Mouse (Mus musculus) midbrain, embryonic 11.5 days (tissue): ENCODE results near the gene Abca7. TPM values are rescaled to one million over a fixed set of nuclear protein-coding genes. Genes with fewer than 3 reads are reported as not detected.

Source experiments
- ATAC-seq: fragments of 200-750 bp; cut with Nextera tagmentation; 2 replicates; pipeline ENCODE4 v1.8.0; 2017; ENCODE audit warnings: moderate TSS enrichment, moderate library complexity; ENCODE audit not compliant: low FRiP score
- DNase-seq: peaks from one replicate; pipeline ENCODE4 v3.0.0; 2015; ENCODE audit warnings: low spot score; ENCODE audit errors: missing footprints
- H3K27ac ChIP-seq: fragments of 300-500 bp; sonication (generic); 2 replicates; pipeline ENCODE4 v1.5.1; 2014; ENCODE audit warnings: low read depth, low read length
- H3K27me3 ChIP-seq: fragments of 300-500 bp; sonication (generic); 2 replicates; pipeline ENCODE4 v1.6.1; 2014; ENCODE audit warnings: mild to moderate bottlenecking, low read length, moderate library complexity, mixed read lengths; ENCODE audit not compliant: control insufficient read depth, insufficient read depth
- H3K36me3 ChIP-seq: fragments of 300-500 bp; sonication (generic); 2 replicates; pipeline ENCODE4 v1.6.1; 2014; ENCODE audit warnings: mild to moderate bottlenecking, low read length, moderate library complexity, mixed read lengths; ENCODE audit not compliant: control insufficient read depth, insufficient read depth
- H3K4me1 ChIP-seq: fragments of 300-500 bp; sonication (generic); 2 replicates; pipeline ENCODE4 v1.6.1; 2014; ENCODE audit warnings: low read length; ENCODE audit not compliant: control insufficient read depth, insufficient read depth
- H3K4me2 ChIP-seq: fragments of 300-500 bp; sonication (generic); 2 replicates; pipeline ENCODE4 v1.6.1; 2014; ENCODE audit warnings: mild to moderate bottlenecking, moderate library complexity
- H3K4me3 ChIP-seq: fragments of 300-500 bp; sonication (generic); 2 replicates; pipeline ENCODE4 v1.5.1; 2014; ENCODE audit warnings: low read depth, low read length
- H3K9ac ChIP-seq: fragments of 300-500 bp; sonication (generic); 2 replicates; pipeline ENCODE4 v1.6.1; 2014; ENCODE audit warnings: low read length
- H3K9me3 ChIP-seq: fragments of 300-500 bp; sonication (generic); 2 replicates; pipeline ENCODE4 v1.6.1; 2016; ENCODE audit warnings: low read length; ENCODE audit not compliant: control insufficient read depth
- WGBS: fragments of 180-500 bp; shearing (Covaris S2); extraction: QIAGEN DNeasy Blood & Tissue Kit; methylation state at CpG from one replicate; pipeline ENCODE4 v1.1.7; 2014; 5-methylcytosine and 5-hydroxymethylcytosine counted together
- polyA plus RNA-seq: library from polyadenylated mRNA; unstranded; fragments of >200 nt; fragmentation: Nextera tagmentation; extraction: Ambion mirVana; gene quantifications from 2 replicates; pipeline ENCODE4 v1.2.1, GENCODE M21; 2014

Gene Abca7
- polyA plus RNA-seq, 1 experiment from 2014 or later = 2.9 TPM

DNA sequence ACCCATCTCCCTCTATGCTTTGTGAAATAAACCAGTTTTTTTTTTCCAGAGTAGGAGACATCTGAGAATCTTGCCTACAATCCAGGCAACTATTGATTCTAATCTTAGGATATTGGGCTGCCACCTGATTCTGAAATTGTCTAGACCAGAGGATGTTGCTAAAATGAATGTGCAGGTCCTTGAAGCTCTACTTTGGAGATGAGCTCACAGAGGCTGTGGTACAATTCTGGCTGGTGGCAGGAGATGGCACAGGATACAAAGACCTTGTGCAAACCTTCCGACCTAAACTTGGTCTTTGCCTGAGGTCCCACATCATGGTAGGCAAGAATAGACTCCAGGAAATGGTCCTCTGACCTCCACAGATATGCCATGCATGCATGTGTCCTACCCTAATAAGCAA is 658 bp upstream of the Abca7 start:
- Histone ChIP-seq H3K27ac (no peak overlapping the region), H3K4me1 (peaks cover 11% of the 10 kb centered on the region), H3K27me3 (peaks cover 5% of the 10 kb centered on the region), H3K36me3 (no peaks in the 10 kb centered on the region), H3K9me3 (peaks cover 5% of the 10 kb centered on the region; the same call in 1 of the 2 replicates), H3K9ac (no peak overlapping the region), H3K4me2 (no peak overlapping the region), H3K4me3 (no peak overlapping the region)
- DNase-seq (no peak), ATAC-seq (no peak)
- 95% methylated on average over 1 of the region's 1 CpGs for WGBS

DNA sequence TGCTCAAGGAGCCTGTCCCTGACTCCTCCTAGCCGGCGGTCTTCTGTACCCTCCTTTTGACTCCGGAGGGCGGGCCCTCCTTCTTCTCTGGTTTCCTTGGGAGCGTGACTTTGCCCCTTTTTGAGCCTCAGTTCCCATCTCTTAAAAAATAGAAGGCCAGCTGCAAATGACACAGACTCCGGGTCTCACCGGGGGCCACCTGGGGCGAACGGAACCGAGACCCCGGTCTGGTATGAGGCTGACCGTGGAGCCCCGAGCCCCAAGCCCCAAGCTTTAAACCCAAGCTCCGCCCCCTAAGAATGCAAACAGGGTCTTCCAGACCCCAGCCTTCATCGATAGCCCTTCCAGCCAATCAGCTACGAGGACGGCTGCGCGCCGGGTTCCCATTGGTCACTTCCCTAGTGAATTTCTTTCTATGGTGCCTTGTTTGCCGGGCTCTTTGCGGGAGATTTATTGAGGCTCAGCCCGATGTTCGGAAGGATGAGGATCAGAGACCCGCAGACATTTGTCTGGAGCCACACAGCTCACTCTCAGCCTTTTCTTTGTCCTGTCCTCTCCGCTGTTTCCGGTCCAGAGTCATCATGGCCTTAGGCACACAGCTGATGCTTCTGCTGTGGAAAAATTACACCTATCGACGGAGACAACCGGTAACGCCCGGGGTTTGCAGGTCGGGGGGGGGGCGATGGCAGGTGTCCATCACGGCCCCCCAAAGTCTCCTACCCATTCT is 903 bp downstream of the Abca7 start:
- H3K4me1 ChIP-seq = peaks cover 11% of the 10 kb centered on the region

GRCm38 (mm10) chr10:79997819-79998218 is 1.5 kb downstream of the Abca7 start:
- no peaks in the 10 kb centered on the region for H3K9me3 ChIP-seq
- H3K4me3 ChIP-seq = peak overlapping the region; percentile 34
- no peak for DNase-seq
- H3K36me3 ChIP-seq = no peaks in the 10 kb centered on the region
- H3K9ac ChIP-seq = peak overlapping the region; percentile 58
- no peak overlapping the region for H3K27ac ChIP-seq
- peak; percentile 25; the same call in 1 of the 2 replicates for ATAC-seq
- H3K4me1 ChIP-seq = peaks cover 11% of the 10 kb centered on the region
- H3K4me2 ChIP-seq = peak overlapping the region; percentile 51
- H3K27me3 ChIP-seq = peaks cover 8% of the 10 kb centered on the region
- WGBS = 6% methylated on average over 15 of the region's 15 CpGs

More for the DNA sequence above, 903 bp downstream of the Abca7 start:
- ATAC-seq (peak; percentile 85), DNase-seq (peak; percentile 98)
- Histone ChIP-seq H3K4me3 (peak overlapping the region; percentile 34), H3K27ac (no peak overlapping the region), H3K4me2 (peak overlapping the region; percentile 51), H3K27me3 (peaks cover 5% of the 10 kb centered on the region), H3K9ac (peak overlapping the region; percentile 58), H3K9me3 (no peaks in the 10 kb centered on the region), H3K36me3 (no peaks in the 10 kb centered on the region)
- under 1% methylated on average over 35 of the region's 35 CpGs for WGBS

DNA sequence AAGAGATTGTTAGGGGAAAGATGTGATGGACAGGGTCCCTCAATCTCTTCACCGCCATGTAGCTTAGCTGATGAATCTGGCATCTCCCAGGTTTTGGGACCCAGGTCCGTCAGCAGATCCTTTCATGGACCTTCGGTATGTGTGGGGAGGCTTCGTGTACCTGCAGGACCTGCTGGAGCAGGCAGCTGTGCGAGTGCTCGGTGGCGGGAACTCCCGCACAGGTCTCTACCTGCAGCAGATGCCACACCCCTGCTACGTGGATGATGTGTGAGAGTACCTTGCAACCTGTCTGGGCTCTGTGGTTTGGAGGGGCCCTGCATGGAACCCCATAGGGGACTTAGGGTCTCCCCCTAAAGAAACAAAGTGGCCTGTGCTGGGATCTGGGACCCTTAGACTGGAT is 5.7 kb downstream of the Abca7 start:
- Histone ChIP-seq H3K4me1 (peaks cover 8% of the 10 kb centered on the region), H3K9me3 (no peaks in the 10 kb centered on the region), H3K27me3 (peaks cover 13% of the 10 kb centered on the region), H3K4me2 (no peak overlapping the region), H3K27ac (no peak overlapping the region), H3K9ac (no peak overlapping the region), H3K36me3 (no peaks in the 10 kb centered on the region), H3K4me3 (no peak overlapping the region)
- ATAC-seq (no peak), DNase-seq (no peak)
- WGBS = 73% methylated on average over 9 of the region's 9 CpGs

DNA sequence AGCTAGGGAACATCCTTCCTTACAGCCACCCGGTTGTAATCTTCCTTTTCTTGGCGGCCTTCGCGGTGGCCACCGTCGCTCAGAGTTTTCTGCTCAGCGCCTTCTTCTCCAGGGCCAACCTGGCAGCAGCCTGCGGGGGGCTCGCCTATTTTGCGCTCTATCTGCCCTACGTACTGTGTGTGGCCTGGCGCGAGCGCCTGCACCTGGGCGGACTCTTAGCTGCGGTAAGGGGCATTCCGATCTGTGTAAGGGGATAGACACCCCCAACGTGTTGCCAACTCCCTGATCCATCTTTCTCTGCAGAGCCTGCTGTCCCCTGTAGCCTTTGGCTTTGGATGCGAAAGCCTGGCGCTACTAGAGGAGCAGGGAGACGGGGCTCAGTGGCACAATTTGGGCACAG is 6.5 kb downstream of the Abca7 start:
- Histone ChIP-seq H3K27me3 (peaks cover 13% of the 10 kb centered on the region), H3K4me3 (no peak overlapping the region)
- WGBS = 22% methylated on average over 21 of the region's 21 CpGs

DNA sequence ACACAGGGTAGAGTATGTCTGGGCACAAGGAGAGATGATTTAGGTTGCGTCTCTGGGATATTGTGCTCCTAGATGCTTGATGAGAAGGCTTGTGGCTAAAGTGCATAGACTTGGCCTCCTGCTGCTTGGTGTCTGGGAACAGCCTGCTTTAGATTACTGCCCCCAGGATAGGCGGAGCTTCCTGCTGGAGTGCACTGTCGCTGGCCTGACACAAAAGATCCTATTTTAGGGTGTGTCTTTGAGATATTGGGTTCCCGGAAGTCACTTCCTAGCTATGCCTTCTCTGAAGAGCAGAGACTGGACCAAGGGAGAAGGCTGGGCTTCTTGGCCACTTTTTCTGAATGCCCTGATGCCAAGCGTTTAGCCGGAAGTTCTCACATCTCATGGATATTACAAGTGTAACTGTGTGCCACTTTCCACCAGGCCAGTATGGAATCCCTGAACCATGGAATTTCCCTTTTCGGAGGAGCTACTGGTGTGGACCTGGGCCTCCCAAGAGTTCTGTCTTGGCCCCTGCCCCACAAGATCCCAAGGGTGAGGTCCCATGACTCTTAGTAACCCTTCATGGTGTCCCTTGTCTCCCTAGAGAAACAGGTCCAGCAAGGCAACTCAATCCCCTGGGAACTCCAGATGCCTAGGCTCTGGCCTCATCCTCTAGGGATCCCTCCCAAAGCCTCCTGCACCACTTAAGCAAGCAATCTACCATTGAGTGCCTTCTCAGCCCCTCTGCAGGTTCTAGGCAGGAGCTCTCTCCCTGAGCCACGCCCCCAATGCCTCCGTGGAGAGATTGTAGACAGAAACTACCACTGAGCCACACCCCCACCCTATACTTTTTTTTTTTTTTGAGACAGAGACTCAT is 7.3 kb downstream of the Abca7 start:
- Histone ChIP-seq H3K9ac (no peak overlapping the region), H3K4me3 (no peak overlapping the region), H3K27ac (no peak overlapping the region), H3K36me3 (no peaks in the 10 kb centered on the region), H3K27me3 (peaks cover 10% of the 10 kb centered on the region), H3K4me1 (no peaks in the 10 kb centered on the region), H3K4me2 (no peak overlapping the region), H3K9me3 (no peaks in the 10 kb centered on the region)
- no peak for ATAC-seq
- no peak for DNase-seq
- WGBS = 55% methylated on average over 9 of the region's 9 CpGs

More for the DNA sequence above, 6.5 kb downstream of the Abca7 start:
- Histone ChIP-seq H3K9ac (no peak overlapping the region), H3K4me1 (peaks cover 3% of the 10 kb centered on the region), H3K36me3 (no peaks in the 10 kb centered on the region), H3K9me3 (no peaks in the 10 kb centered on the region), H3K4me2 (no peak overlapping the region), H3K27ac (no peak overlapping the region)
- DNase-seq = no peak
- no peak for ATAC-seq

GRCm38 (mm10) chr10:80004233-80004705 is 8.0 kb downstream of the Abca7 start:
- no peaks in the 10 kb centered on the region for H3K9me3 ChIP-seq
- H3K27me3 ChIP-seq = peaks cover 8% of the 10 kb centered on the region; the same call in 1 of the 2 replicates
- ATAC-seq (no peak), DNase-seq (no peak)
- 90% methylated on average over 8 of the region's 8 CpGs for WGBS
- H3K36me3 ChIP-seq = no peaks in the 10 kb centered on the region
- H3K27ac ChIP-seq = no peak overlapping the region
- H3K9ac ChIP-seq = no peak overlapping the region
- no peak overlapping the region for H3K4me3 ChIP-seq
- no peak overlapping the region for H3K4me2 ChIP-seq
- no peaks in the 10 kb centered on the region for H3K4me1 ChIP-seq

DNA sequence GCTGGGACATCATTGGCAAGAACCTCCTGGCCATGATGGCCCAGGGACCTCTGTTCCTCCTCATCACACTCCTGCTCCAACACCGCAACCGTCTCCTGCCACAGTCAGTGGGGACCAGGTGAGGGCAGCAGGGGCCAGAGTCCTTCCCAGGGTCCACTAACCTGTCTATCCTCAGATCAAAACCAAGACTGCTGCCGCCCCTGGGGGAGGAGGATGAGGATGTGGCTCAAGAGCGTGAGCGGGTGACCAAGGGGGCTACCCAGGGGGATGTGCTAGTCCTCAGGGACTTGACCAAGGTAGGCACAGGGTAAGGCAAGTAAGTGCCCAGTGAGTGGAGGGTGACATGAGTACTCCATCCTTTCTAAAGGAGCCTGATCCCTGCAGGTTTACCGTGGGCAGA is 15.4 kb downstream of the Abca7 start:
- H3K4me3 ChIP-seq = no peak overlapping the region
- no peak overlapping the region for H3K9ac ChIP-seq
- no peak overlapping the region for H3K4me2 ChIP-seq
- no peaks in the 10 kb centered on the region for H3K36me3 ChIP-seq
- H3K4me1 ChIP-seq = no peaks in the 10 kb centered on the region
- peaks cover 12% of the 10 kb centered on the region for H3K9me3 ChIP-seq
- peaks cover 35% of the 10 kb centered on the region for H3K27me3 ChIP-seq
- 86% methylated on average over 6 of the region's 6 CpGs for WGBS
- no peak for DNase-seq
- H3K27ac ChIP-seq = no peak overlapping the region
- no peak for ATAC-seq

DNA sequence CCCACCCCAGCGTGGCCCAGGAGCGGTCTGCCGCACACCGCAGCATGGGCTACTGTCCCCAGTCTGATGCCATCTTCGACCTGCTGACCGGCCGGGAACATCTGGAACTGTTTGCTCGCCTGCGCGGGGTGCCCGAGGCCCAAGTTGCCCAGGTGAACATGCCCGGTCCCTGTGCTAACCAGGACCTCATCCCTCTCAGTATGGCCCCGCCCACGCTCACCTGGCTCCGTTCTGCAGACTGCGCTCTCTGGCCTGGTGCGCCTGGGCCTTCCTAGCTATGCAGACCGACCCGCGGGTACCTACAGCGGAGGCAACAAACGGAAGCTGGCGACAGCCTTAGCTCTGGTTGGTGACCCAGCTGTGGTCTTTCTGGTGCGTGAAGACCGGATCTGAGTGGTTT is 17.3 kb downstream of the Abca7 start:
- Histone ChIP-seq H3K4me1 (no peaks in the 10 kb centered on the region), H3K4me2 (no peak overlapping the region), H3K36me3 (no peaks in the 10 kb centered on the region), H3K27me3 (peaks cover 37% of the 10 kb centered on the region), H3K27ac (no peak overlapping the region), H3K9ac (no peak overlapping the region), H3K9me3 (peaks cover 12% of the 10 kb centered on the region), H3K4me3 (no peak overlapping the region)
- ATAC-seq (no peak), DNase-seq (no peak)
- WGBS = 30% methylated on average over 25 of the region's 25 CpGs
